Mouse (Mus musculus) kidney, postnatal 25 days (tissue): ENCODE measurements at regions not wholly inside any gene's neighbourhood (a gene's known extent, or its start where the extent isn't known, plus 50 kb on each side); places are given as distances from the start of the nearest gene placed in this dataset.

ENCODE experiments used
- DNase-seq, 2 experiments: peaks; one replicate each; pipeline ENCODE4 v3.0.0; 2021; ENCODE audit warnings: mixed read lengths in 2 of 2

GRCm38 (mm10) chr2:52804106-52804825 lies 53.4 kb upstream of the Fmnl2 start:
- DNase-seq = peak; percentile 63 to 76

- no peak for DNase-seq
Measured at GRCm38 (mm10) chr2:52804826-52805149, 52.9 kb upstream of the Fmnl2 start.

GRCm38 (mm10) chr2:52807826-52808225 lies 49.8 kb upstream of the Fmnl2 start:
- no peak for DNase-seq
